Mouse (Mus musculus): ENCODE measurements around the gene Tsen15.

DNA sequence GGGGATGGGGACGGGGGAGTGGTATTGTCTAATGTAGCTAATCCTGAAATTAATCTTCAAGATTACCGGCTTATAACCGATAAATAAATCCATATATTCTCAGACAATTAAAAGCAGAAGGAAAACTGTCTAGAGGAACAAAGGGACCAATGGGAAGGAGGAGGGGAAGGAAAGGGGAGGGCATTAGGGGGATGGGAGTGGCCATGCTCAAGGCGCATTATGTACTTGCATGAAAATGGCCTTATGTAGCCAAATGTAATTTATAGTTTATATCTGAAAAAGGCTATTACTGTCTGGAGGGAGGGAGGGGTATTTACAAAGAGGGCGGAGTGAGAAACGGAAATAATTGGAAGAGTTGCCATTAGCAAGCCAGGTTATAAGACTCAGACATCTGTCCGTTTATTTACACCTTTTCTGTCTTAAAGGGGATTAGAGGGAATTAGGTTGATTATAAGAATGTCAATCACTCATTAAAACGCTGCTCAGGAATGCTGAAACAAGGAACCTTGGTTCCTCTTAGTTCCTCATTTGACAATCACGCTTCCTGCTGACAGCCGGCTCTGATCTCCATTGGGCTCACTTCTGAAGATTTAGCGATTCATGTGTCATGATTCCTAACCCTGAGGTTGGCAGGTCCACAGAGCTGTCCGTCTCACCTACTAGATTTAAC is 41.6 kb upstream of the Tsen15 start:
- no peak for TF ChIP-seq CTCF (IDR thresholded peaks at IDR 0.05; ENCODE audit: low read depth)
- TF ChIP-seq EP300 (IDR thresholded peaks at IDR 0.05; ENCODE audit: low read depth): no peak

Measured in heart, postnatal 0 days (tissue).